ENCODE assay signal across 21 mouse cellular contexts in genomic region chr6:89448736-89449135, GRCm38 (mm10).
DNase-seq lines count a peak whose midpoint lies in the region; ATAC-seq lines count a peak whose summit lies in the region.
"Had no signal": no experiment of that assay in that cellular context is flagged by ENCODE, and none has a peak within 500 bp of the region (broad histone marks: within the 10 kb centered on the region; RNA-seq: fewer than 3 reads in every experiment).

No protein-coding gene starts in this region.

- no peaks in the 10 kb centered on the region for H3K36me3 ChIP-seq in limb, embryonic 12.5 days
- H3K36me3 ChIP-seq in limb, embryonic 10.5 days: no peaks in the 10 kb centered on the region
- no peaks in the 10 kb centered on the region for H3K36me3 ChIP-seq in intestine, embryonic 16.5 days (ENCODE audit: control insufficient read depth, insufficient read depth, low read length)
- H3K36me3 ChIP-seq: embryonic facial prominence, embryonic 12.5 days; forebrain, embryonic 10.5 days; hindbrain, embryonic 15.5 days; liver, embryonic 13.5 days; midbrain, embryonic 10.5 days had no signal

- WGBS in limb, embryonic 12.5 days: 67% methylated on average over 3 of the region's 3 CpGs
- WGBS in limb, embryonic 10.5 days: 81% methylated on average over 3 of the region's 3 CpGs
- 50% methylated on average over 3 of the region's 3 CpGs for WGBS in intestine, embryonic 16.5 days

- peaks cover 12% of the 10 kb centered on the region for H3K4me1 ChIP-seq in limb, embryonic 12.5 days (replicated peaks)
- peaks cover 9% of the 10 kb centered on the region; the same call in 1 of the 2 replicates for H3K4me1 ChIP-seq in limb, embryonic 10.5 days
- H3K4me1 ChIP-seq in intestine, embryonic 16.5 days (ENCODE audit: control insufficient read depth, insufficient read depth, low read length): 0 out of 2 replicates have a peak, but pooled peaks cover 9% of the 10 kb centered on the region
- H3K4me1 ChIP-seq: midbrain, embryonic 10.5 days had no signal

- H3K27ac ChIP-seq in limb, embryonic 12.5 days: no peak overlapping the region
- H3K27ac ChIP-seq in limb, embryonic 10.5 days: no peak overlapping the region
- no peak overlapping the region for H3K27ac ChIP-seq in intestine, embryonic 16.5 days (ENCODE audit: low read length)
- H3K27ac ChIP-seq: embryonic facial prominence, embryonic 12.5 days; forebrain, embryonic 10.5 days; hindbrain, embryonic 15.5 days; kidney, postnatal 0 days; left cerebral cortex, adult 2 months; liver, embryonic 13.5 days; midbrain, embryonic 10.5 days had no signal

- H3K4me3 ChIP-seq in limb, embryonic 12.5 days (replicated peaks): no peak overlapping the region
- no peak overlapping the region for H3K4me3 ChIP-seq in limb, embryonic 10.5 days
- no peak overlapping the region for H3K4me3 ChIP-seq in intestine, embryonic 16.5 days (ENCODE audit: low read length)
- H3K4me3 ChIP-seq: embryonic facial prominence, embryonic 12.5 days; forebrain, embryonic 10.5 days; hindbrain, embryonic 15.5 days; left cerebral cortex, adult 2 months; liver, embryonic 13.5 days; midbrain, embryonic 10.5 days had no signal

- 0 out of 2 replicates have a peak, but pooled peaks have one; percentile 40 for ATAC-seq in limb, embryonic 12.5 days (ENCODE audit: insufficient number of reproducible peaks, insufficient read depth, low FRiP score, low TSS enrichment, low read depth)
- ATAC-seq in granulocyte monocyte progenitor cell, adult 5-6 weeks (replicated peaks; ENCODE audit: poor library complexity, severe bottlenecking): peak; percentile 77
- no peak for ATAC-seq in intestine, embryonic 16.5 days

- no peaks in the 10 kb centered on the region for H3K27me3 ChIP-seq in limb, embryonic 12.5 days
- no peaks in the 10 kb centered on the region for H3K27me3 ChIP-seq in limb, embryonic 10.5 days (ENCODE audit: low read depth, poor library complexity, severe bottlenecking)
- no peaks in the 10 kb centered on the region for H3K27me3 ChIP-seq in intestine, embryonic 16.5 days (replicated peaks; ENCODE audit: control insufficient read depth, insufficient read depth, low read length)
- H3K27me3 ChIP-seq: embryonic facial prominence, embryonic 12.5 days; hindbrain, embryonic 15.5 days; liver, embryonic 13.5 days had no signal

- H3K9ac ChIP-seq in limb, embryonic 12.5 days (replicated peaks): no peak overlapping the region
- H3K9ac ChIP-seq in intestine, embryonic 16.5 days (ENCODE audit: low read depth, low read length): no peak overlapping the region
- H3K9ac ChIP-seq: embryonic facial prominence, embryonic 12.5 days; hindbrain, embryonic 15.5 days; liver, embryonic 13.5 days had no signal

- H3K9me3 ChIP-seq in limb, embryonic 12.5 days: no peaks in the 10 kb centered on the region
- H3K9me3 ChIP-seq in limb, embryonic 10.5 days (replicated peaks): no peaks in the 10 kb centered on the region
- no peaks in the 10 kb centered on the region for H3K9me3 ChIP-seq in intestine, embryonic 16.5 days (ENCODE audit: control insufficient read depth, low read length)
- H3K9me3 ChIP-seq: embryonic facial prominence, embryonic 12.5 days; forebrain, embryonic 10.5 days; hindbrain, embryonic 15.5 days; liver, embryonic 13.5 days; midbrain, embryonic 10.5 days had no signal

- DNase-seq in limb, embryonic 10.5 days (ENCODE audit: low spot score): no peak
- DNase-seq in 3T3-L1 (ENCODE audit: low read depth, low spot score) (peak; percentile 62), NIH3T3 (ENCODE audit: low read depth) (peak; percentile 81)
- no peak for DNase-seq in left cerebral cortex, postnatal 4 days
- DNase-seq: adrenal gland, adult 2 months; cerebellum, adult 18-20 months; gastrocnemius, postnatal 25 days; heart, postnatal 14 days; kidney, adult 11 months; liver, embryonic 13.5 days; lung, postnatal 10 days had no signal

- no peak overlapping the region for H3K4me2 ChIP-seq in limb, embryonic 12.5 days
- H3K4me2 ChIP-seq in intestine, embryonic 16.5 days (ENCODE audit: low read depth, low read length): no peak overlapping the region
- H3K4me2 ChIP-seq: embryonic facial prominence, embryonic 12.5 days; heart, embryonic 11.5 days; hindbrain, embryonic 15.5 days; liver, embryonic 13.5 days had no signal

- intact Hi-C loops in left cerebral cortex, postnatal 4 days (cut with DNase I): no loop called here

Comparison
In these comparisons a context has a peak if more than half of its experiments do, and no peak if none do; other contexts are left out.
1. DNase-seq: peak in 3T3-L1 (single experiment) and NIH3T3 (single experiment); none in limb, embryonic 10.5 days (single experiment) and left cerebral cortex, postnatal 4 days (single experiment).